Mouse (Mus musculus): ENCODE results near the gene Csf3r. TPM values are rescaled to one million over a fixed set of nuclear protein-coding genes. Genes with fewer than 3 reads are reported as not detected.
"Not testable (repeated sequence)": the region's sequence is repeated elsewhere in the genome, so short reads cannot be mapped to it uniquely, and the experiment has no call there.

Gene Csf3r
- total RNA-seq (2012; rRNA removed): 0.11 and 0.18 TPM in 2 replicates

GRCm38 (mm10) chr4:126024303-126024900 lies at the start of gene Csf3r:
Csf3r (plus strand) TSS chr4:126024550.
- no peak within 1 kb of the TSS for H3K4me3 ChIP-seq (ENCODE audit: insufficient read depth in 1 of 2, low read depth in 1 of 2, low read length in 2 of 2, poor library complexity in 1 of 2, severe bottlenecking in 1 of 2)
- in situ Hi-C loops (cut with MboI; ENCODE audit: low sequenced_read_pairs in 2 of 2, unreplicated experiment in 2 of 2): no loop called here

GRCm38 (mm10) chr4:125977768-125978167 lies 46.6 kb upstream of the Csf3r start:
- no peak overlapping the region for H3K27ac ChIP-seq (ENCODE audit: insufficient read depth, low read depth, low read length, poor library complexity, severe bottlenecking)
- no peak for TF ChIP-seq ZC3H11A (IDR thresholded peaks at IDR 0.05; ENCODE audit: borderline replicate concordance, low read depth, low read length)
- no peak for TF ChIP-seq HCFC1 (IDR thresholded peaks at IDR 0.05; ENCODE audit: borderline replicate concordance, insufficient read depth, low read length)
- TF ChIP-seq ZNF384 (IDR thresholded peaks at IDR 0.05; ENCODE audit: low read depth, low read length): no peak
- no peak for TF ChIP-seq CHD2 (IDR thresholded peaks at IDR 0.05; ENCODE audit: low read depth, low read length)
- no peak for TF ChIP-seq MAFK (IDR thresholded peaks at IDR 0.05; ENCODE audit: insufficient read depth, low read depth, low read length)
- no peaks in the 10 kb centered on the region for H3K36me3 ChIP-seq (ENCODE audit: control insufficient read depth, insufficient read depth, low read length, poor library complexity, severe bottlenecking)
- in situ Hi-C loops (cut with MboI; ENCODE audit: low sequenced_read_pairs in 2 of 2, unreplicated experiment in 2 of 2): no loop called here
- no peaks in the 10 kb centered on the region for H3K9me3 ChIP-seq (ENCODE audit: control insufficient read depth, insufficient read depth, low read depth, low read length)
- no peaks in the 10 kb centered on the region; a peak in 1 of 4 replicates for H3K4me1 ChIP-seq (ENCODE audit: control insufficient read depth in 2 of 2, insufficient read depth in 2 of 2, low read length in 2 of 2, poor library complexity in 1 of 2)
- H3K9ac ChIP-seq (ENCODE audit: insufficient read depth, low read depth, low read length, poor library complexity, severe bottlenecking): no peak overlapping the region
- DNase-seq (ENCODE audit: low read depth, low spot score): peak; percentile 79
- no peak overlapping the region for H3K4me3 ChIP-seq (ENCODE audit: insufficient read depth in 1 of 2, low read depth in 1 of 2, low read length in 2 of 2, poor library complexity in 1 of 2, severe bottlenecking in 1 of 2)

More at GRCm38 (mm10) chr4:126024303-126024900, at the start of gene Csf3r:
- Histone ChIP-seq H3K9ac (ENCODE audit: insufficient read depth, low read depth, low read length, poor library complexity, severe bottlenecking) (no peak within 1 kb of the TSS), H3K27ac (ENCODE audit: insufficient read depth, low read depth, low read length, poor library complexity, severe bottlenecking) (no peak within 1 kb of the TSS), H3K4me1 (ENCODE audit: control insufficient read depth in 2 of 2, insufficient read depth in 2 of 2, low read length in 2 of 2, poor library complexity in 1 of 2) (0 out of 4 replicates have a peak, but pooled peaks cover 0 to 2% of the 10 kb centered on the region in 2 experiments), H3K36me3 (ENCODE audit: control insufficient read depth, insufficient read depth, low read length, poor library complexity, severe bottlenecking) (no peaks in the 10 kb centered on the region), H3K9me3 (ENCODE audit: control insufficient read depth, insufficient read depth, low read depth, low read length) (no peaks in the 10 kb centered on the region)
- TF ChIP-seq ZNF384 (IDR thresholded peaks at IDR 0.05; ENCODE audit: low read depth, low read length) (no peak), ZC3H11A (IDR thresholded peaks at IDR 0.05; ENCODE audit: borderline replicate concordance, low read depth, low read length) (no peak)
- DNase-seq (ENCODE audit: low read depth, low spot score): no peak

GRCm38 (mm10) chr4:125983279-125983678 lies 41.1 kb upstream of the Csf3r start:
- in situ Hi-C loops (cut with MboI; ENCODE audit: low sequenced_read_pairs in 2 of 2, unreplicated experiment in 2 of 2): no loop called here
- Histone ChIP-seq H3K27ac (ENCODE audit: insufficient read depth, low read depth, low read length, poor library complexity, severe bottlenecking) (no peak overlapping the region), H3K4me1 (ENCODE audit: control insufficient read depth in 2 of 2, insufficient read depth in 2 of 2, low read length in 2 of 2, poor library complexity in 1 of 2) (peaks cover 0 to 7% of the 10 kb centered on the region in 2 experiments; a peak in 2 of 4 replicates), H3K36me3 (ENCODE audit: control insufficient read depth, insufficient read depth, low read length, poor library complexity, severe bottlenecking) (no peaks in the 10 kb centered on the region), H3K9ac (ENCODE audit: insufficient read depth, low read depth, low read length, poor library complexity, severe bottlenecking) (no peak overlapping the region), H3K9me3 (ENCODE audit: control insufficient read depth, insufficient read depth, low read depth, low read length) (no peaks in the 10 kb centered on the region), H3K4me3 (ENCODE audit: insufficient read depth in 1 of 2, low read depth in 1 of 2, low read length in 2 of 2, poor library complexity in 1 of 2, severe bottlenecking in 1 of 2) (no peak overlapping the region)
- TF ChIP-seq HCFC1 (IDR thresholded peaks at IDR 0.05; ENCODE audit: borderline replicate concordance, insufficient read depth, low read length) (no peak), ZNF384 (IDR thresholded peaks at IDR 0.05; ENCODE audit: low read depth, low read length) (no peak), CHD2 (IDR thresholded peaks at IDR 0.05; ENCODE audit: low read depth, low read length) (no peak), MAFK (IDR thresholded peaks at IDR 0.05; ENCODE audit: insufficient read depth, low read depth, low read length) (no peak), ZC3H11A (IDR thresholded peaks at IDR 0.05; ENCODE audit: borderline replicate concordance, low read depth, low read length) (no peak)
- DNase-seq (ENCODE audit: low read depth, low spot score): no peak

- H3K9ac ChIP-seq (ENCODE audit: insufficient read depth, low read depth, low read length, poor library complexity, severe bottlenecking); H3K9me3 ChIP-seq (ENCODE audit: control insufficient read depth, insufficient read depth, low read depth, low read length); H3K4me3 ChIP-seq (ENCODE audit: insufficient read depth in 1 of 2, low read depth in 1 of 2, low read length in 2 of 2, poor library complexity in 1 of 2, severe bottlenecking in 1 of 2); H3K36me3 ChIP-seq (ENCODE audit: control insufficient read depth, insufficient read depth, low read length, poor library complexity, severe bottlenecking); H3K4me1 ChIP-seq (ENCODE audit: control insufficient read depth in 2 of 2, insufficient read depth in 2 of 2, low read length in 2 of 2, poor library complexity in 1 of 2); DNase-seq (ENCODE audit: low read depth, low spot score); in situ Hi-C loops (cut with MboI; ENCODE audit: low sequenced_read_pairs in 2 of 2, unreplicated experiment in 2 of 2); H3K27ac ChIP-seq (ENCODE audit: insufficient read depth, low read depth, low read length, poor library complexity, severe bottlenecking): not testable (repeated sequence)
These were observed 38.6 kb upstream of the Csf3r start for GRCm38 (mm10) chr4:125985703-125986102.

GRCm38 (mm10) chr4:125987071-125987470 lies 37.3 kb upstream of the Csf3r start:
- Histone ChIP-seq H3K4me1 (ENCODE audit: control insufficient read depth in 2 of 2, insufficient read depth in 2 of 2, low read length in 2 of 2, poor library complexity in 1 of 2) (peaks cover 0 to 12% of the 10 kb centered on the region in 2 experiments; a peak in 2 of 4 replicates), H3K9me3 (ENCODE audit: control insufficient read depth, insufficient read depth, low read depth, low read length) (no peaks in the 10 kb centered on the region), H3K9ac (ENCODE audit: insufficient read depth, low read depth, low read length, poor library complexity, severe bottlenecking) (no peak overlapping the region), H3K4me3 (ENCODE audit: insufficient read depth in 1 of 2, low read depth in 1 of 2, low read length in 2 of 2, poor library complexity in 1 of 2, severe bottlenecking in 1 of 2) (no peak overlapping the region), H3K27ac (ENCODE audit: insufficient read depth, low read depth, low read length, poor library complexity, severe bottlenecking) (no peak overlapping the region), H3K36me3 (ENCODE audit: control insufficient read depth, insufficient read depth, low read length, poor library complexity, severe bottlenecking) (no peaks in the 10 kb centered on the region)
- DNase-seq (ENCODE audit: low read depth, low spot score): no peak
- in situ Hi-C loops (cut with MboI; ENCODE audit: low sequenced_read_pairs in 2 of 2, unreplicated experiment in 2 of 2): no loop called here
- no peak for TF ChIP-seq CHD2 (IDR thresholded peaks at IDR 0.05; ENCODE audit: low read depth, low read length)
- no peak for TF ChIP-seq ZC3H11A (IDR thresholded peaks at IDR 0.05; ENCODE audit: borderline replicate concordance, low read depth, low read length)
- TF ChIP-seq MAFK (IDR thresholded peaks at IDR 0.05; ENCODE audit: insufficient read depth, low read depth, low read length): no peak
- no peak for TF ChIP-seq HCFC1 (IDR thresholded peaks at IDR 0.05; ENCODE audit: borderline replicate concordance, insufficient read depth, low read length)
- no peak for TF ChIP-seq ZNF384 (IDR thresholded peaks at IDR 0.05; ENCODE audit: low read depth, low read length)
